Mouse (Mus musculus) heart, embryonic 11.5 days (tissue): ENCODE measurements around the gene Ccr9. TPM values are rescaled to one million over a fixed set of nuclear protein-coding genes. Genes with fewer than 3 reads are reported as not detected.

Source experiments
- ATAC-seq: fragments of 200-750 bp; cut with Nextera tagmentation; replicated peaks from 2 replicates; pipeline ENCODE4 v1.8.0; 2017; ENCODE audit warnings: moderate library complexity; ENCODE audit not compliant: insufficient number of reproducible peaks, low FRiP score, low TSS enrichment
- H3K27ac ChIP-seq: fragments of 300-500 bp; sonication (generic); 2 replicates; pipeline ENCODE4 v1.5.1; 2014; ENCODE audit warnings: mild to moderate bottlenecking, low read depth, low read length
- H3K27me3 ChIP-seq: fragments of 300-500 bp; sonication (generic); 2 replicates; pipeline ENCODE4 v1.6.1; 2014; ENCODE audit warnings: mild to moderate bottlenecking, low read length, mixed read lengths; ENCODE audit not compliant: control insufficient read depth, insufficient read depth
- H3K36me3 ChIP-seq: fragments of 300-500 bp; sonication (generic); 2 replicates; pipeline ENCODE4 v1.6.1; 2014; ENCODE audit warnings: mild to moderate bottlenecking, low read length, moderate library complexity, mixed read lengths; ENCODE audit not compliant: control insufficient read depth, insufficient read depth
- H3K4me1 ChIP-seq: fragments of 300-500 bp; sonication (generic); 2 replicates; pipeline ENCODE4 v1.6.1; 2014; ENCODE audit warnings: low read length; ENCODE audit not compliant: control insufficient read depth, insufficient read depth
- H3K4me2 ChIP-seq: fragments of 300-500 bp; sonication (generic); 2 replicates; pipeline ENCODE4 v1.6.1; 2014; ENCODE audit warnings: mild to moderate bottlenecking, moderate library complexity
- H3K4me3 ChIP-seq: fragments of 300-500 bp; sonication (generic); 2 replicates; pipeline ENCODE4 v1.5.1; 2014; ENCODE audit warnings: low read depth, low read length
- H3K9ac ChIP-seq: fragments of 300-500 bp; sonication (generic); 2 replicates; pipeline ENCODE4 v1.6.1; 2014; ENCODE audit warnings: mild to moderate bottlenecking, low read depth, low read length, moderate library complexity
- H3K9me3 ChIP-seq: fragments of 300-500 bp; sonication (generic); replicated peaks from 2 replicates; pipeline ENCODE4 v1.6.1; 2016; ENCODE audit warnings: low read length; ENCODE audit not compliant: control insufficient read depth
- WGBS: fragments of 180-500 bp; shearing (Covaris S2); extraction: QIAGEN DNeasy Blood & Tissue Kit; methylation state at CpG from one replicate; pipeline ENCODE4 v1.1.7; 2014; ENCODE audit not compliant: insufficient replicate concordance; 5-methylcytosine and 5-hydroxymethylcytosine counted together
- polyA plus RNA-seq: library from polyadenylated mRNA; unstranded; fragments of >200 nt; fragmentation: Nextera tagmentation; extraction: Ambion mirVana; gene quantifications from 2 replicates; pipeline ENCODE4 v1.2.1, GENCODE M21; 2014

Ccr9 gene
- polyA plus RNA-seq, 1 experiment from 2014 or later, result 0.17 TPM

DNA sequence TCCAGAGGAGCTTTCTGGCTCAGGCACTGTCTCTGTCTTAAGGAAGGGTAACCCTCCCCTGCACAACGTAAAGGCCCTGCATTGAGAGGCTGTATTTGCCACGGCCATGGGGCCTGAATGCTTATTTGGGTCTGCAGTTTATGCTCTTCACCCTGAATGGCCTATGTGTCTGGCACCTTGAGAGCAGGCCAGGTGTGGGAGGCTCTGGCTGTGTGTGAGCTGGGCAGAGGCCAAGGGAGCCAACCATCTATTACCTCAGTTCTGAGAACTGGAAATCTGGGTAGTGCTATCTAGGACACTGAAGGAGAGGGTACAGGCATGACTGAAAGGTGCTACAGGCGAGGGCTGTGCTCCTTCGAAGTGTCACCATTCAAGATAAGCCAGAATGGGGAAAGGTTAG, 136.6 kb downstream of the Ccr9 start:
- no peak overlapping the region for H3K4me2 ChIP-seq
- H3K9ac ChIP-seq, result no peak overlapping the region
- H3K4me3 ChIP-seq, result no peak overlapping the region
- H3K27ac ChIP-seq, result no peak overlapping the region
- 54% methylated on average over 4 of the region's 4 CpGs for WGBS
- H3K36me3 ChIP-seq, result peaks cover 2% of the 10 kb centered on the region; the same call in 1 of the 2 replicates
- no peak for ATAC-seq
- no peaks in the 10 kb centered on the region for H3K9me3 ChIP-seq
- H3K27me3 ChIP-seq, result no peaks in the 10 kb centered on the region
- H3K4me1 ChIP-seq, result no peaks in the 10 kb centered on the region

DNA sequence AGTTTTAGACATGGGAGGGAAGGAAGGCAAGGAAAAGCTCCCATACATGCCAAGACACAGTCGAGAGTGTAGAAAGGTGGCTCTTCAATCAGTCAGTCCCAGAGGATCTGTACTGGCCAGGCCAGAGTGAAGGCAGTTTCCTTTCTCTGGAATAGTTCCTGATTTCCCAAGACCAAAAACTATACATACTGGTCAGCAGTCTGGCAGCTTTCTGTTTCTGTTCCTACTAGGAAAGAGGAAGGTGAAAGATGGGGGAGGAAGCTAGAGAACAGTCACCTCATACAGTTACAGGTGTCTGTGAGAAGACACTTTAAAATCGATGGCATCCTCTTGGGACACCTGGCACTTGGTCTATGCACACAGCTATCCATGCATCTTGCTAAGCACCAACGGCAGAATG, 137.2 kb downstream of the Ccr9 start:
- Histone ChIP-seq H3K4me1 (no peaks in the 10 kb centered on the region), H3K27me3 (no peaks in the 10 kb centered on the region), H3K27ac (no peak overlapping the region), H3K9me3 (no peaks in the 10 kb centered on the region), H3K4me2 (no peak overlapping the region), H3K36me3 (peaks cover 2% of the 10 kb centered on the region; the same call in 1 of the 2 replicates), H3K4me3 (no peak overlapping the region), H3K9ac (no peak overlapping the region)
- 82% methylated on average over 3 of the region's 3 CpGs for WGBS
- no peak for ATAC-seq

DNA sequence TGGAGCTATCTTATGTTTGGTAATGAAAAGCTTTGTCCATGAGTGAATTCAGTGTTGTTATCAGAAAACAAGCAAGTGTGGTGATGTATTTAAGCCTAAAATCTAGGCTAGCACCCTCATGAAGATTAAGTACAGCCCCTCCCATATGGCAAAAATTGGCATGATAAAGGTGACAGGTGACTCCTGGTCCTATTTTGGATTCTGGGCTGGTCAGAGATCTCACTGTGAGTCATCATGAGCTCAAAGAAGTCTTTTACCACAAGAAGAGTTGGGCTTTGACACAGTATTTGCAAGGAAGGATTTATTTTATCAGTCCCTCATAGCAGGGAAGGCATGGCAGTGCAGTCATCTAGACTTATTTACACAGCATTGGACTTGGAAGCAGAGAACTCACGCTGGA, 137.8 kb downstream of the Ccr9 start:
- H3K36me3 ChIP-seq, result peaks cover 7% of the 10 kb centered on the region; the same call in 1 of the 2 replicates
- no peak overlapping the region for H3K9ac ChIP-seq
- WGBS, result 83% methylated on average over 1 of the region's 1 CpGs
- no peak overlapping the region for H3K27ac ChIP-seq
- no peaks in the 10 kb centered on the region for H3K27me3 ChIP-seq
- H3K9me3 ChIP-seq, result no peaks in the 10 kb centered on the region
- ATAC-seq, result no peak
- H3K4me2 ChIP-seq, result no peak overlapping the region
- H3K4me1 ChIP-seq, result no peaks in the 10 kb centered on the region
- no peak overlapping the region for H3K4me3 ChIP-seq

DNA sequence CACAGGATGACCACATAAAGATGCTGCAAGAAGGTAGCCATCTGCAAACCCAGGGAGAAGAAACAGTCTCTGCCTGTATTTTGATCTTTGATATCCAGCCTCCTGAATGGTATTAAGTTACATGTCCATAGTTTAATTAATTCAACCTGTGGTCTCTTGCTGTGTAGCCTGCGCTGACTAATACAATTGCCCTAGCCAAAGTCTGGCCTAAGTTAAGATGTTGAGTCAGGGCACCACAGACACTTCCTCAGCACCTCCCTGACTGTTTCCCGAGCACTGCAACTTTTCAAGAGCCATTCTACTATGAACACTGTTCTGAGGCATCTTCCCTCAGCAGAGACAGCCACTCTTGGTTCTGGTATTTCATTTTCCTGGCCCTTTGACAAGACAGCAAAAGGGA, 140.4 kb downstream of the Ccr9 start:
- Histone ChIP-seq H3K4me2 (no peak overlapping the region), H3K9ac (no peak overlapping the region), H3K36me3 (peaks cover 20% of the 10 kb centered on the region), H3K27me3 (no peaks in the 10 kb centered on the region), H3K4me3 (no peak overlapping the region), H3K27ac (no peak overlapping the region), H3K9me3 (no peaks in the 10 kb centered on the region), H3K4me1 (no peaks in the 10 kb centered on the region)
- 77% methylated on average over 2 of the region's 2 CpGs for WGBS
- no peak for ATAC-seq

DNA sequence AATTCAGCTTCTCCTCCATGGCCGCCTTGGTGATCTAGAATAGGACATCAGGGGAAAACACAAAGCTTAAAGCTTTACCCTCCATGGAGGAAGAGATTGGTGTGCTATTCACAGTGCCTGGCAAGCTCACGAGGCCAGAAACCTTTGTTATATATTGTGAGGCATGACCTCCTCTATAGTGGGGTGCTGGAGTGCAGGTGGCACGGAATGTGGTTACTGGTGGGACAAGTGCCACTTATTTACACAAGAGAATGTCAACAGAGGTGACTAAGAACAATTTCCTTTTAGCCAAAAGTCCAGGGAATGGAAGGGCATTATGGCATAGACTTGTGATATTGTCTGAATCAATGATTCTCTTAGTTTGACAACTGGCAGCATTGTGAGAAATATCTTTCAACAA, 148.4 kb downstream of the Ccr9 start:
- 84% methylated on average over 3 of the region's 3 CpGs for WGBS

DNA sequence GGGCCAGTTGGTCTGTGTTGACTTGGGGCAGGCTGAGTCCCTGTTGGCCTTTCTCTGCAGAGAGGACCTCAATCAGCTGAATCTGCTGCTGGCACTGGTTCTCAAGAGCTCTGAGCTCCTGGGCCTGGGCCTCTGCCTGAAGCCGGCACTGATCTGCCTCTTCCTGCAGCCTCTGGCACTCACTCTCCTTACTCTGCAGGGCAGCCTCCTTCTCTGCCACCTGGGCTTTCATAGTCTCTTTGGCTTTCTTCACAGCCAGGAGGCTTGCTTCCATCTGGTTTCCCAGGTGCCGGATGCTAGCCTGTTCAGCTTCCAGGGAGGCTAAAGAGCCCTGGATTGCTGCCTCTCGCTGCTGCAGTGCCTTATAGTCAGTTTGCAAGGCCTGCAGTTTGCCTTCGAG, 150.7 kb downstream of the Ccr9 start:
- H3K9ac ChIP-seq, result no peak overlapping the region
- 88% methylated on average over 4 of the region's 4 CpGs for WGBS
- no peaks in the 10 kb centered on the region for H3K9me3 ChIP-seq
- no peaks in the 10 kb centered on the region for H3K27me3 ChIP-seq
- no peak for ATAC-seq
- no peaks in the 10 kb centered on the region for H3K4me1 ChIP-seq
- H3K36me3 ChIP-seq, result peaks cover 27% of the 10 kb centered on the region
- H3K27ac ChIP-seq, result no peak overlapping the region
- no peak overlapping the region for H3K4me2 ChIP-seq
- no peak overlapping the region for H3K4me3 ChIP-seq

More for the DNA sequence above, 148.4 kb downstream of the Ccr9 start:
- Histone ChIP-seq H3K9me3 (no peaks in the 10 kb centered on the region), H3K27me3 (no peaks in the 10 kb centered on the region), H3K36me3 (peaks cover 40% of the 10 kb centered on the region), H3K27ac (no peak overlapping the region), H3K4me1 (no peaks in the 10 kb centered on the region), H3K4me2 (no peak overlapping the region), H3K9ac (no peak overlapping the region), H3K4me3 (no peak overlapping the region)
- ATAC-seq, result no peak

Other genes with a start within 250 kb of the Ccr9 start
- 30.9 and 32.4 TPM in 2 replicates for gene Limd1, start 199.7 kb upstream of the Ccr9 start, polyA plus RNA-seq
- gene Sacm1l, start 148.7 kb upstream of the Ccr9 start, polyA plus RNA-seq, result 38.1 and 50.2 TPM in 2 replicates
- gene Slc6a20b, start 45.9 kb upstream of the Ccr9 start, polyA plus RNA-seq, result 0.13 and 0.20 TPM in 2 replicates
- not detected in 2 replicates for gene Slc6a20a, start 446 bp downstream of the Ccr9 start, polyA plus RNA-seq
- gene Lztfl1, start 39.3 kb downstream of the Ccr9 start, polyA plus RNA-seq, result 37.5 and 37.6 TPM in 2 replicates
- gene Cxcr6, start 128.0 kb downstream of the Ccr9 start, polyA plus RNA-seq, result 0.82 TPM in 1 of 2 replicates, not detected in the other
- gene Fyco1, start 173.5 kb downstream of the Ccr9 start, polyA plus RNA-seq, result 27.4 and 29.1 TPM in 2 replicates
- not detected in 2 replicates for gene Xcr1, start 183.6 kb downstream of the Ccr9 start, polyA plus RNA-seq